Mouse (Mus musculus) intestine, postnatal 0 days (tissue): Measurements from ENCODE around the gene Slc25a16. TPM values are rescaled to one million over a fixed set of nuclear protein-coding genes. Genes with fewer than 3 reads are reported as not detected.
"Not testable (repeated sequence)": the region's sequence is repeated elsewhere in the genome, so short reads cannot be mapped to it uniquely, and the experiment has no call there.

Experiments used
- ATAC-seq: fragments of 200-750 bp; cut with Nextera tagmentation; 2 replicates; pipeline ENCODE4 v1.8.0; 2017; ENCODE audit warnings: mild to moderate bottlenecking, moderate TSS enrichment, moderate library complexity
- H3K27ac ChIP-seq: fragments of 300-500 bp; sonication (generic); 2 replicates; pipeline ENCODE4 v1.5.1; 2014; ENCODE audit warnings: mild to moderate bottlenecking, low read depth, low read length, moderate library complexity
- H3K27me3 ChIP-seq: fragments of 300-500 bp; sonication (generic); replicated peaks from 2 replicates; pipeline ENCODE4 v1.6.1; 2014; ENCODE audit warnings: low read length, mixed read lengths; ENCODE audit not compliant: control insufficient read depth, insufficient read depth
- H3K36me3 ChIP-seq: fragments of 300-500 bp; sonication (generic); 2 replicates; pipeline ENCODE4 v1.6.1; 2014; ENCODE audit warnings: mild to moderate bottlenecking, moderate library complexity; ENCODE audit not compliant: control insufficient read depth, insufficient read depth
- H3K4me1 ChIP-seq: fragments of 300-500 bp; sonication (generic); replicated peaks from 2 replicates; pipeline ENCODE4 v1.6.1; 2014; ENCODE audit warnings: antibody characterized with exemption, low read length, mixed read lengths; ENCODE audit not compliant: control insufficient read depth, insufficient read depth
- H3K4me2 ChIP-seq: fragments of 300-500 bp; sonication (generic); replicated peaks from 2 replicates; pipeline ENCODE4 v1.6.1; 2014; ENCODE audit warnings: low read depth, mild to moderate bottlenecking, moderate library complexity
- H3K4me3 ChIP-seq: fragments of 300-500 bp; sonication (generic); 2 replicates; pipeline ENCODE4 v1.5.1; 2014; ENCODE audit warnings: low read depth, low read length
- H3K9ac ChIP-seq: fragments of 300-500 bp; sonication (generic); 2 replicates; pipeline ENCODE4 v1.6.1; 2014; ENCODE audit warnings: mild to moderate bottlenecking, low read depth, low read length
- H3K9me3 ChIP-seq: fragments of 300-500 bp; sonication (generic); 2 replicates; pipeline ENCODE4 v1.6.1; 2016; ENCODE audit warnings: mixed run types; ENCODE audit not compliant: control insufficient read depth
- CTCF ChIP-seq: sonication (generic); IDR thresholded peaks from 2 replicates; pipeline ENCODE4 v1.5.1; 2016; ENCODE audit warnings: low read depth, mild to moderate bottlenecking, control low read depth, antibody characterized with exemption, moderate library complexity
- WGBS: fragments of 180-500 bp; shearing (Covaris S2); extraction: QIAGEN DNeasy Blood & Tissue Kit; methylation state at CpG from one replicate; pipeline ENCODE4 v1.1.7; 2014; 5-methylcytosine and 5-hydroxymethylcytosine counted together
- polyA plus RNA-seq: library from polyadenylated mRNA; unstranded; fragments of >200 nt; fragmentation: Nextera tagmentation; extraction: Ambion mirVana; gene quantifications from 2 replicates; pipeline ENCODE4 v1.2.1, GENCODE M21; 2015

The Slc25a16 gene
- polyA plus RNA-seq, 1 experiment from 2014 or later: 14.6 TPM

DNA sequence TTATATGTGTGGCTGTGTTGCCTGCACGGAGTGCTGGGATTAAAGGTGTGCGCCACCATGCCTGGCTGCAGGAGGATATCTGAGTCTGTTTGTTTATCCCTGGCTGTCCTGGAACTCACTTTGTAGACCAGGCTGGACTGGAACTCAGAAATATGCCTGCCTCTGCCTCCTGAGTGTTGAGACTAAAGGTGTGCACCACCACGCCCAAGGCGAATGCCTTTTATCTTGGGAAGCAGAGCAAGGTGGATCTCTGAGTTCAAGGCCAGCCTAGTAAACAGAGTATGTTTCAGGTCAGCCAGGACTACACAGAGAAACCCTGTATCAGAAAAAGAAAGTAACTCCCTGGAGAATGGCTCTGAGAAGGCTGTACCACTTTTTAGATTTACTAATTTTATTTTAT, 20.3 kb upstream of the Slc25a16 start:
- WGBS: 97% methylated on average over 4 of the region's 4 CpGs
- no peak for TF ChIP-seq CTCF
- no peaks in the 10 kb centered on the region for H3K27me3 ChIP-seq
- no peak overlapping the region for H3K27ac ChIP-seq
- no peaks in the 10 kb centered on the region for H3K4me1 ChIP-seq
- no peak overlapping the region for H3K4me2 ChIP-seq
- H3K9me3 ChIP-seq: no peaks in the 10 kb centered on the region
- H3K36me3 ChIP-seq: no peaks in the 10 kb centered on the region
- H3K9ac ChIP-seq: no peak overlapping the region
- no peak overlapping the region for H3K4me3 ChIP-seq
- no peak for ATAC-seq

DNA sequence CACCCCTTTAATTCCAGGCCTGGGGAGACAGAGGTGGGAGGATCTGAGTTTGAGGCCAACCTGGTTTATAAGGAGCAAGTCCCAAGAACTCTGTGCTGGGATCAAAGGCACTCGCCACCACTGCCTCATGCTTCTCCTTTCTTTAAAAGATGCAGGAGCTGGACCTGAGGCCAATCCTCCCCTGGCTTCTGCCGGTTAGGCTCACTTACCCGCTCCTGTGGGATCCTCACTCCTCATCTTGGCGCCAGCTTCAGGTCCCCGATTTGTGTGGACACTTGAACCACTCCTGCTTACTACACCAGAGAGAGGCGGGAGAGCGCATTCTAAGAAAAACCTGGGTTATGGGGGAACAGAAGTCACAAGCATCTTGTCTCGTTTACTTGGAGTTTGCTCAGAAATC, 18.6 kb upstream of the Slc25a16 start:
- H3K4me1 ChIP-seq: no peaks in the 10 kb centered on the region
- H3K36me3 ChIP-seq: no peaks in the 10 kb centered on the region
- H3K4me2 ChIP-seq: no peak overlapping the region
- H3K4me3 ChIP-seq: no peak overlapping the region
- ATAC-seq: no peak
- no peak overlapping the region for H3K27ac ChIP-seq
- no peaks in the 10 kb centered on the region for H3K9me3 ChIP-seq
- H3K27me3 ChIP-seq: no peaks in the 10 kb centered on the region
- WGBS: 35% methylated on average over 8 of the region's 8 CpGs
- no peak overlapping the region for H3K9ac ChIP-seq
- no peak for TF ChIP-seq CTCF

GRCm38 (mm10) chr10:62902829-62903228, 17.6 kb upstream of the Slc25a16 start:
- ATAC-seq: no peak
- no peak overlapping the region for H3K9ac ChIP-seq
- 26% methylated on average over 1 of the region's 1 CpGs for WGBS
- no peak for TF ChIP-seq CTCF
- H3K9me3 ChIP-seq: no peaks in the 10 kb centered on the region
- no peaks in the 10 kb centered on the region for H3K4me1 ChIP-seq
- H3K27ac ChIP-seq: no peak overlapping the region
- no peak overlapping the region for H3K4me2 ChIP-seq
- H3K4me3 ChIP-seq: no peak overlapping the region
- no peaks in the 10 kb centered on the region for H3K36me3 ChIP-seq
- H3K27me3 ChIP-seq: no peaks in the 10 kb centered on the region

DNA sequence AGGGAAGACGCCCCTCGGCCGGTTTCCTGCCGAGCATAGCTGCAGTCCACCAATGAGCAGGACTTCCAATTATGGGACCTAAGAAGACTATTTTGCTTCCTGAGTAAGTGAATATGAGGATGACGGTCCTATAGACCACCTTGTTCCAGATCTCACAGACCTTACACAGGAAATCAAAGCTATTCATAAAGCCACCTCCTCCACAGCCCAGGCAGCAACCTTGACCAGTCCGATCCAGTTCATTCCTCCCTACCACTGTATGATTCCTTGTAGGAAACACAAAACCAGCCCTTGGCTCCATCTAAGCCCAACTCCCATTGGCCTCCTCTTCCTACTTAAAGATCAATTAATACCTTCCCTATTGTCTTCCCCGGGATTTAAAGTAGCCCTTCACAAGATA, 14.1 kb upstream of the Slc25a16 start:
- WGBS: 90% methylated on average over 7 of the region's 7 CpGs
- Histone ChIP-seq H3K4me1 (no peaks in the 10 kb centered on the region), H3K27ac (no peak overlapping the region), H3K27me3 (no peaks in the 10 kb centered on the region), H3K9me3 (no peaks in the 10 kb centered on the region), H3K36me3 (no peaks in the 10 kb centered on the region), H3K4me2 (no peak overlapping the region), H3K9ac (no peak overlapping the region), H3K4me3 (no peak overlapping the region)
- no peak for TF ChIP-seq CTCF
- ATAC-seq: no peak

GRCm38 (mm10) chr10:62908896-62909295, 11.5 kb upstream of the Slc25a16 start, which contains the start of gene Tet1:
Gene Tet1 (minus strand): TSS chr10:62908996.
- not testable (repeated sequence) for ATAC-seq, H3K27me3 ChIP-seq, H3K9me3 ChIP-seq, H3K4me1 ChIP-seq, H3K4me3 ChIP-seq, H3K4me2 ChIP-seq, H3K27ac ChIP-seq, H3K36me3 ChIP-seq, H3K9ac ChIP-seq
- no CpG with 5 or more reads among the region's 1 CpGs for WGBS

DNA sequence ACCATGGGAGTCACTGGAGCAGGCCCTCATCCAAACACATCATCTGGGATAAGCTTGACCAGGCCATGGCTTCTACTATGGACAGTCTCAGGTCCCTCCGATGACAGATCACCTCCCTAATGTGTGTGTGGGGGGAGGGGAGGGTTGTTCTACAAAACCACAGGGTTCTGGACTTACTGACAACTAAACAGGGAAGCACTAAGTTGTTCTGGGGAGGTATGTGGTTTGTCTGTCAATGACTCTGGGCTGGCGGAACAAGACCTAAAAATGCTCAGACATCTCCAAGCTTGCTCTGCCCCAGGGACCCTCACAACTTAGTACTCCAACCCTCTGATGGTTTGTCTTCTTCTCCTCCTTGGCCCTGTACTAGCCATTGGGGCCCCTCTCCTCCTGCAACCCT, 9.3 kb upstream of the Slc25a16 start:
- H3K27ac ChIP-seq: no peak overlapping the region
- H3K4me2 ChIP-seq: no peak overlapping the region
- no peak overlapping the region for H3K4me3 ChIP-seq
- no peaks in the 10 kb centered on the region for H3K9me3 ChIP-seq
- no peaks in the 10 kb centered on the region for H3K27me3 ChIP-seq
- no peak overlapping the region for H3K9ac ChIP-seq
- 90% methylated on average over 2 of the region's 2 CpGs for WGBS
- no peaks in the 10 kb centered on the region for H3K4me1 ChIP-seq
- no peak for TF ChIP-seq CTCF
- H3K36me3 ChIP-seq: no peaks in the 10 kb centered on the region
- ATAC-seq: no peak

- H3K4me3 ChIP-seq: no peak overlapping the region
- TF ChIP-seq CTCF: no peak
- H3K9ac ChIP-seq: no peak overlapping the region
- no peak for ATAC-seq
- H3K27me3 ChIP-seq: no peaks in the 10 kb centered on the region
- H3K9me3 ChIP-seq: no peaks in the 10 kb centered on the region
- H3K4me1 ChIP-seq: no peaks in the 10 kb centered on the region
- H3K36me3 ChIP-seq: no peaks in the 10 kb centered on the region
- no peak overlapping the region for H3K4me2 ChIP-seq
- WGBS: 68% methylated on average over 3 of the region's 3 CpGs
- no peak overlapping the region for H3K27ac ChIP-seq
Observed at GRCm38 (mm10) chr10:62918985-62919384, 1.4 kb upstream of the Slc25a16 start.
